Mouse (Mus musculus) G1E (cell line): Measurements from ENCODE around the gene Lrrc8e. TPM values are rescaled to one million over a fixed set of nuclear protein-coding genes. Genes with fewer than 3 reads are reported as not detected.
A peak's percentile ranks its signal among the peaks of the same experiment; 100 is the strongest.

Experiments
- ATAC-seq: 2 replicates; pipeline ENCODE4 v1.8.0; 2016; ENCODE audit warnings: mild to moderate bottlenecking; ENCODE audit not compliant: insufficient number of reproducible peaks, poor library complexity, low FRiP score, severe bottlenecking; ENCODE audit errors: extremely low read depth
- DNase-seq: peaks from one replicate; pipeline ENCODE4 v3.0.0; 2012; ENCODE audit warnings: low spot score
- H3K27me3 ChIP-seq: 2 replicates; pipeline ENCODE4 v1.6.1; 2012; ENCODE audit warnings: mild to moderate bottlenecking, low read length, inconsistent platforms; ENCODE audit not compliant: insufficient read depth
- H3K36me3 ChIP-seq: replicated peaks from 2 replicates; pipeline ENCODE3; 2012; ENCODE audit warnings: mild to moderate bottlenecking, inconsistent platforms
- H3K4me1 ChIP-seq: 2 replicates; pipeline ENCODE4 v1.6.1; 2012; ENCODE audit warnings: low read depth, low read length, inconsistent platforms, mixed read lengths; ENCODE audit not compliant: insufficient read depth
- H3K4me3 ChIP-seq: 2 replicates; pipeline ENCODE4 v1.5.1; 2012; ENCODE audit warnings: low read depth, mild to moderate bottlenecking, inconsistent platforms, low read length, moderate library complexity, mixed read lengths
- H3K9me3 ChIP-seq: replicated peaks from 2 replicates; pipeline ENCODE4 v1.6.1; 2012; ENCODE audit warnings: inconsistent platforms
- CTCF ChIP-seq: IDR thresholded peaks from 2 replicates; pipeline ENCODE4 v1.5.1; 2012; ENCODE audit warnings: low read depth, low read length, inconsistent platforms, mixed read lengths
- GATA1 ChIP-seq: IDR thresholded peaks from 2 replicates; pipeline ENCODE4 v1.6.1; 2012; ENCODE audit warnings: borderline replicate concordance, low read length, inconsistent platforms, mixed read lengths
- GATA2 ChIP-seq: IDR thresholded peaks from 2 replicates; pipeline ENCODE4 v1.6.1; 2012; ENCODE audit warnings: low read depth, low read length, inconsistent platforms, borderline replicate concordance
- POLR2AphosphoS5 ChIP-seq: IDR thresholded peaks from 2 replicates; pipeline ENCODE4 v1.6.1; 2012; ENCODE audit warnings: low read depth, low read length, inconsistent platforms; ENCODE audit not compliant: insufficient replicate concordance
- TAL1 ChIP-seq: conservative IDR thresholded peaks from 2 replicates; pipeline ENCODE4 v1.6.1; 2012; ENCODE audit warnings: low read depth, low read length, inconsistent platforms, mixed read lengths
- polyA plus RNA-seq: library from polyadenylated mRNA; stranded (reverse); fragments of >175 nt; gene quantifications from 2 replicates; pipeline ENCODE4 v1.2.3, GENCODE M21; 2012
- total RNA-seq, 2 experiments: library from RNA; stranded (forward) in 1 of 2; stranded (reverse) in 1 of 2; fragments of 200-1000 nt in 1 of 2; fragments of >200 nt in 1 of 2; fragmentation: Nextera tagmentation in 1 of 2; gene quantifications; 2 replicates each; pipeline ENCODE4 v1.2.3; 2014 to 2017

Lrrc8e gene
- total and polyA plus RNA-seq, 3 experiments = 0.04 to 2.6 (median 0.23) TPM

- Histone ChIP-seq H3K27me3 (no peaks in the 10 kb centered on the region), H3K4me1 (peaks cover 16% of the 10 kb centered on the region), H3K36me3 (peaks cover 100% of the 10 kb centered on the region), H3K9me3 (no peaks in the 10 kb centered on the region), H3K4me3 (no peak overlapping the region)
- TF ChIP-seq TAL1 (no peak), POLR2AphosphoS5 (no peak), GATA1 (no peak), CTCF (no peak), GATA2 (no peak)
- no peak for ATAC-seq
- no peak for DNase-seq
Measured at GRCm38 (mm10) chr8:4245737-4246136, 19.1 kb downstream of the Lrrc8e start.

GRCm38 (mm10) chr8:4247241-4247640, 20.6 kb downstream of the Lrrc8e start:
- DNase-seq (no peak), ATAC-seq (no peak)
- Histone ChIP-seq H3K4me1 (peaks cover 16% of the 10 kb centered on the region), H3K9me3 (no peaks in the 10 kb centered on the region), H3K27me3 (no peaks in the 10 kb centered on the region), H3K36me3 (peaks cover 91% of the 10 kb centered on the region), H3K4me3 (no peak overlapping the region)
- TF ChIP-seq GATA2 (no peak), CTCF (no peak), TAL1 (no peak), GATA1 (no peak), POLR2AphosphoS5 (no peak)

GRCm38 (mm10) chr8:4247951-4248540, 21.4 kb downstream of the Lrrc8e start, which contains the start of gene Tgfbr3l:
Tgfbr3l (plus strand) TSS chr8:4248214.
- Histone ChIP-seq H3K9me3 (no peaks in the 10 kb centered on the region), H3K36me3 (peaks cover 83% of the 10 kb centered on the region), H3K4me1 (peaks cover 22% of the 10 kb centered on the region), H3K27me3 (no peaks in the 10 kb centered on the region), H3K4me3 (no peak within 1 kb of the TSS; the same call in 1 of the 2 replicates)
- TF ChIP-seq GATA1 = no peak
- no peak for TF ChIP-seq TAL1
- TF ChIP-seq POLR2AphosphoS5 = no peak
- no peak for TF ChIP-seq GATA2
- ATAC-seq (no peak), DNase-seq (no peak)

- ATAC-seq (no peak), DNase-seq (no peak)
- peaks cover 74% of the 10 kb centered on the region for H3K36me3 ChIP-seq
- H3K9me3 ChIP-seq = no peaks in the 10 kb centered on the region
- no peaks in the 10 kb centered on the region for H3K27me3 ChIP-seq
- TF ChIP-seq POLR2AphosphoS5 (no peak), CTCF (no peak), TAL1 (no peak), GATA2 (no peak), GATA1 (no peak)
- no peak overlapping the region for H3K4me3 ChIP-seq
- peaks cover 25% of the 10 kb centered on the region for H3K4me1 ChIP-seq
Measured at GRCm38 (mm10) chr8:4249213-4249612, 22.6 kb downstream of the Lrrc8e start.

GRCm38 (mm10) chr8:4250306-4250970, 23.8 kb downstream of the Lrrc8e start:
- Histone ChIP-seq H3K4me1 (peaks cover 27% of the 10 kb centered on the region), H3K9me3 (no peaks in the 10 kb centered on the region)

GRCm38 (mm10) chr8:4252116-4252760, 25.6 kb downstream of the Lrrc8e start:
- TF ChIP-seq GATA1 (no peak), TAL1 (no peak), CTCF (no peak), POLR2AphosphoS5 (no peak), GATA2 (no peak)
- peaks cover 25% of the 10 kb centered on the region for H3K4me1 ChIP-seq
- no peaks in the 10 kb centered on the region for H3K9me3 ChIP-seq

More at GRCm38 (mm10) chr8:4250306-4250970, 23.8 kb downstream of the Lrrc8e start:
- no peak for DNase-seq
- Histone ChIP-seq H3K4me3 (no peak overlapping the region), H3K36me3 (peaks cover 74% of the 10 kb centered on the region), H3K27me3 (no peaks in the 10 kb centered on the region)
- TF ChIP-seq GATA2 (no peak), POLR2AphosphoS5 (no peak), TAL1 (no peak), CTCF (no peak), GATA1 (no peak)
- no peak for ATAC-seq

More at GRCm38 (mm10) chr8:4252116-4252760, 25.6 kb downstream of the Lrrc8e start:
- Histone ChIP-seq H3K36me3 (peaks cover 74% of the 10 kb centered on the region), H3K4me3 (peak overlapping the region; percentile 82), H3K27me3 (no peaks in the 10 kb centered on the region)
- DNase-seq (no peak), ATAC-seq (no peak)
